Mouse (Mus musculus) MEL (cell line): ENCODE data around the gene Wdr62.

Source experiments
- CTCF ChIP-seq, 3 experiments: IDR thresholded peaks in 2 of 3; conservative IDR thresholded peaks in 1 of 3; 2 replicates each; pipeline ENCODE4 v1.5.1; 2011 to 2012; ENCODE audit warnings: low read length in 3 of 3, low read depth in 2 of 3, mild to moderate bottlenecking in 2 of 3, improper control_type of control experiment in 1 of 3, inconsistent platforms in 1 of 3, mixed read lengths in 1 of 3, moderate library complexity in 1 of 3; ENCODE audit not compliant: control insufficient read depth in 1 of 3, insufficient read depth in 1 of 3, poor library complexity in 1 of 3, severe bottlenecking in 1 of 3
- ELF1 ChIP-seq: IDR thresholded peaks from 2 replicates; pipeline ENCODE4 v1.6.1; 2014; ENCODE audit warnings: low read depth, mild to moderate bottlenecking, inconsistent platforms, low read length, improper control_type of control experiment, moderate library complexity
- MEF2A ChIP-seq: IDR thresholded peaks from 2 replicates; pipeline ENCODE4 v1.6.1; 2014; ENCODE audit warnings: low read depth, mild to moderate bottlenecking, inconsistent platforms, low read length, improper control_type of control experiment; ENCODE audit not compliant: poor library complexity, insufficient replicate concordance, severe bottlenecking; ENCODE audit errors: extremely low read depth
- POLR2A ChIP-seq, 2 experiments: IDR thresholded peaks; 2 replicates each; pipeline ENCODE4 v1.6.1; 2011 to 2012; ENCODE audit warnings: low read length in 2 of 2, mild to moderate bottlenecking in 2 of 2, control low read depth in 1 of 2, improper control_type of control experiment in 1 of 2, low read depth in 1 of 2, moderate library complexity in 1 of 2; ENCODE audit not compliant: control insufficient read depth in 1 of 2, insufficient read depth in 1 of 2, poor library complexity in 1 of 2
- RCOR1 ChIP-seq: IDR thresholded peaks from 2 replicates; pipeline ENCODE4 v1.6.1; 2012; ENCODE audit warnings: low read depth, mild to moderate bottlenecking, inconsistent platforms, low read length, improper control_type of control experiment
- ZC3H11A ChIP-seq: IDR thresholded peaks from 2 replicates; pipeline ENCODE4 v1.6.1; 2012; ENCODE audit warnings: low read depth, mild to moderate bottlenecking, inconsistent platforms, low read length, improper control_type of control experiment
- ZKSCAN1 ChIP-seq: IDR thresholded peaks from 2 replicates; pipeline ENCODE4 v1.6.1; 2012; ENCODE audit warnings: low read depth, mild to moderate bottlenecking, inconsistent platforms, low read length, improper control_type of control experiment, moderate library complexity

- TF ChIP-seq MEF2A (no peak), CTCF (IDR thresholded peaks at IDR 0.05 in 2 of 3, conservative IDR thresholded peaks at IDR 0.05 in 1 of 3; ENCODE audit: control insufficient read depth in 1 of 3, insufficient read depth in 1 of 3, low read depth in 2 of 3, low read length in 3 of 3, poor library complexity in 1 of 3, severe bottlenecking in 1 of 3) (no peak), POLR2A (IDR thresholded peaks at IDR 0.05; ENCODE audit: control insufficient read depth in 1 of 2, insufficient read depth in 1 of 2, low read depth in 1 of 2, low read length in 2 of 2, poor library complexity in 1 of 2) (no peak), ZKSCAN1 (no peak), RCOR1 (no peak), ELF1 (no peak), ZC3H11A (no peak)
These were observed 88.1 kb downstream of the Wdr62 start for GRCm38 (mm10) chr7:30192088-30192487.
